Mouse (Mus musculus) heart, postnatal 25 days (tissue): ENCODE measurements around the gene Bicd2. TPM values are rescaled to one million over a fixed set of nuclear protein-coding genes. Genes with fewer than 3 reads are reported as not detected.
A peak's percentile ranks its signal among the peaks of the same experiment; 100 is the strongest.
"Not testable (repeated sequence)": the region's sequence is repeated elsewhere in the genome, so short reads cannot be mapped to it uniquely, and the experiment has no call there.

Experiments
- DNase-seq: peaks from one replicate; pipeline ENCODE4 v3.0.0; 2022; ENCODE audit warnings: low spot score
- intact Hi-C: fragments of 180-260 bp; cut with DNase I; formaldehyde crosslinking; loops from one replicate; pipeline ENCODE4 v1.15.1; 2025
- total RNA-seq, 2 experiments: library from RNA; stranded (reverse); gene quantifications; 2 replicates each; pipeline ENCODE4 v1.2.3; 2021

Bicd2 gene
- total RNA-seq, 2 experiments from 2014 or later = 74.7 to 76.9 TPM

GRCm38 (mm10) chr13:49355461-49356061 lies 14.2 kb downstream of the Bicd2 start:
- DNase-seq = no peak
- intact Hi-C loops = no loop called here

GRCm38 (mm10) chr13:49356090-49356489 lies 14.7 kb downstream of the Bicd2 start:
- no peak for DNase-seq
- intact Hi-C loops = no loop called here

GRCm38 (mm10) chr13:49357367-49358026 lies 16.1 kb downstream of the Bicd2 start:
- no peak for DNase-seq
- intact Hi-C loops = no loop called here

- intact Hi-C loops = no loop called here
- DNase-seq = no peak
Observed at GRCm38 (mm10) chr13:49358184-49358583, 16.8 kb downstream of the Bicd2 start.

GRCm38 (mm10) chr13:49360906-49361406 lies 19.6 kb downstream of the Bicd2 start:
- DNase-seq = no peak
- intact Hi-C loops = no loop called here

- intact Hi-C loops = loop anchor here (2.0 kb wide), 1 partner anchor 20 kb away; no protein-coding TSS in a partner anchor
- DNase-seq = no peak
Observed at GRCm38 (mm10) chr13:49362364-49362763, 21.0 kb downstream of the Bicd2 start.

- intact Hi-C loops = loop anchor here (2.0 kb wide), 1 partner anchor 20 kb away; no protein-coding TSS in a partner anchor
- no peak for DNase-seq
Observed at GRCm38 (mm10) chr13:49362804-49363203, 21.4 kb downstream of the Bicd2 start.

- intact Hi-C loops = no loop called here
- DNase-seq = peak; percentile 79
Observed at GRCm38 (mm10) chr13:49364716-49365115, 23.3 kb downstream of the Bicd2 start.

GRCm38 (mm10) chr13:49367657-49368440 lies 26.5 kb downstream of the Bicd2 start:
- DNase-seq = no peak
- intact Hi-C loops = no loop called here

- DNase-seq = no peak
- intact Hi-C loops = no loop called here
Observed at GRCm38 (mm10) chr13:49369404-49369803, 28.0 kb downstream of the Bicd2 start.

GRCm38 (mm10) chr13:49370216-49370615 lies 28.8 kb downstream of the Bicd2 start:
- intact Hi-C loops = loop anchor here (2.0 kb wide), 1 partner anchor 29 kb away; the partner anchor contains the start of gene Bicd2
- DNase-seq = not testable (repeated sequence)

- intact Hi-C loops = loop anchor here (2.0 kb wide), 1 partner anchor 30 kb away; the partner anchor contains the start of gene Bicd2
- not testable (repeated sequence) for DNase-seq
Observed at GRCm38 (mm10) chr13:49370916-49371315, 29.5 kb downstream of the Bicd2 start.

- DNase-seq = peak; percentile 82
- intact Hi-C loops = loop anchor here (2.0 kb wide), 1 partner anchor 31 kb away; the partner anchor contains the start of gene Bicd2
Observed at GRCm38 (mm10) chr13:49371428-49371899, 30.1 kb downstream of the Bicd2 start.

- intact Hi-C loops = no loop called here
- no peak for DNase-seq
Observed at GRCm38 (mm10) chr13:49372370-49373060, 31.1 kb downstream of the Bicd2 start.

GRCm38 (mm10) chr13:49374304-49374703 lies 32.9 kb downstream of the Bicd2 start:
- no peak for DNase-seq
- intact Hi-C loops = no loop called here

- no peak for DNase-seq
- intact Hi-C loops = no loop called here
Observed at GRCm38 (mm10) chr13:49374730-49375129, 33.3 kb downstream of the Bicd2 start.

- intact Hi-C loops = no loop called here
- no peak for DNase-seq
Observed at GRCm38 (mm10) chr13:49377608-49378007, 36.2 kb downstream of the Bicd2 start.

GRCm38 (mm10) chr13:49379301-49379700 lies 37.9 kb downstream of the Bicd2 start:
- intact Hi-C loops = no loop called here
- DNase-seq = no peak

- DNase-seq = peak; percentile 77
- intact Hi-C loops = loop anchor here (1.0 kb wide), 2 partner anchors 42 to 54 kb away; no protein-coding TSS in a partner anchor
Observed at GRCm38 (mm10) chr13:49381230-49381629, 39.8 kb downstream of the Bicd2 start.

GRCm38 (mm10) chr13:49382997-49383396 lies 41.6 kb downstream of the Bicd2 start:
- intact Hi-C loops = no loop called here
- DNase-seq = no peak
